ENCODE assay signal across 1 mouse cellular context in genomic region chr11:116447822-116448221, GRCm38 (mm10).
TF ChIP-seq lines count a peak whose summit lies in the region.

No protein-coding gene starts in this region.

TF ChIP-seq in C2C12, 6 proteins besides CTCF, POLR2A, EP300 and RAD21:
- no peak for TF ChIP-seq MYOD1 (IDR thresholded peaks at IDR 0.05; ENCODE audit: control insufficient read depth, insufficient read length, low read depth)
- TF ChIP-seq MAX (IDR thresholded peaks at IDR 0.05): no peak
- no peak for TF ChIP-seq USF1 (IDR thresholded peaks at IDR 0.05; ENCODE audit: low read depth)
- TF ChIP-seq FOSL1 (IDR thresholded peaks at IDR 0.05; ENCODE audit: insufficient read depth, low read length, poor library complexity, severe bottlenecking): no peak
- TF ChIP-seq MYOG (IDR thresholded peaks at IDR 0.05; ENCODE audit: control insufficient read depth, extremely low read depth, insufficient read length): no peak
- TF ChIP-seq CEBPB (IDR thresholded peaks at IDR 0.05; ENCODE audit: low read depth): no peak
TF ChIP-seq in C2C12: peak in this region for 0.
